Mouse (Mus musculus) liver, adult 2 months (tissue): ENCODE data around the gene Yars.

Experiments used
- CTCF ChIP-seq: fragments of 200-500 bp; IDR thresholded peaks from 2 replicates; pipeline ENCODE4 v1.5.1; 2011; ENCODE audit warnings: low read depth, low read length, control low read depth
- POLR2A ChIP-seq: fragments of 200-500 bp; IDR thresholded peaks from 2 replicates; pipeline ENCODE4 v1.6.1; 2011; ENCODE audit warnings: low read length, control low read depth; ENCODE audit not compliant: insufficient read depth; ENCODE audit errors: extremely low read depth

DNA sequence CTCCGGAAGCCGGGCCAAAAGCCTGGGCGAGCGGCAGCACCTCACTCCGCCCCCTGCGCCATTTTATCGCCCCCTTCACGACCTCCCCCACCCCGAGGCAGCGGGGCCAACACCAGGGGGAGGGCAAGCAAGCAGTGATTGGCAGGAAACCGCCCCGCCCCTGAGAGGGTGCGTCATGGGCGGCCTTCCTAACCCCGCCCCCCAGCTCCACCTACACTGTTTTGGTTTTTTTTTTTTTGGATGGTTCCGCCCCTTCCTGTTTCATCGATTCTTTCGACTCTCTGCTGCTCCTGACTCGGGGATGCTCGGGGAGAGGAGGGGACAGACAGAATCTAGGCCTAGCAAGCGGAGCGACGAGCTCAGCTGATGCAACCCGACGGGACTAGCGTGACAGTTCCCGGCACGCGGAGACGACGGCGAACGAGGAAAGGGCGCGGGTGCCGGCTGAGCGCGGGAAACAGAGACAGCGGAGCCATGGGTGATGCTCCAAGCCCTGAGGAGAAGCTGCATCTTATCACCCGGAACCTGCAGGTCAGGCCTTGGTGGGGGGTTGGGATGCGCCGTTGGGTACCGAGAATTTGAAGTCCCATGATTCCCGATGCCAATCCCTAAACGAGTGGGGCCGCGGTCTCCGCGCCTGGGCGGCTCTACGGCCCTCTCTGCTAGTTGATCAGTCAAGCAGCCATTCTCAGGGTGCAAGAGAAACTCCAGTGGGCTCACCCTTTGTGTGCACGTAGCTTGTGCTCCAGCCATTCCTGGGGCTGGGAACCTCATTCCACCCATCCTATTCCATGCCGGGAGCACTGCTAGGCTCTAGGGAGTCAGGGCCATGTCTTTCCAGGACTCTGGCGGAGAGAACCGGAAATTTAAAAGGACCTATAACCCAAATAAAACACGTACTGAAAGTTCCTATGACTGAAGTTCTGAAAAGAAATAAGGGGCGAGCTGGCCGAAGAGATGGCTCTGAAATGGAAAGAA, at the start of gene Yars, which contains the start of gene S100pbp:
- TF ChIP-seq POLR2A (0 out of 2 replicates have a peak, but pooled peaks have one; percentile 51), CTCF (no peak)
